Mouse (Mus musculus): ENCODE data around the gene Efnb2. TPM values are rescaled to one million over a fixed set of nuclear protein-coding genes. Genes with fewer than 3 reads are reported as not detected.

Gene Efnb2
- total and polyA plus RNA-seq, 3 experiments, result 0.12 to 0.19 TPM; not detected in 1

DNA sequence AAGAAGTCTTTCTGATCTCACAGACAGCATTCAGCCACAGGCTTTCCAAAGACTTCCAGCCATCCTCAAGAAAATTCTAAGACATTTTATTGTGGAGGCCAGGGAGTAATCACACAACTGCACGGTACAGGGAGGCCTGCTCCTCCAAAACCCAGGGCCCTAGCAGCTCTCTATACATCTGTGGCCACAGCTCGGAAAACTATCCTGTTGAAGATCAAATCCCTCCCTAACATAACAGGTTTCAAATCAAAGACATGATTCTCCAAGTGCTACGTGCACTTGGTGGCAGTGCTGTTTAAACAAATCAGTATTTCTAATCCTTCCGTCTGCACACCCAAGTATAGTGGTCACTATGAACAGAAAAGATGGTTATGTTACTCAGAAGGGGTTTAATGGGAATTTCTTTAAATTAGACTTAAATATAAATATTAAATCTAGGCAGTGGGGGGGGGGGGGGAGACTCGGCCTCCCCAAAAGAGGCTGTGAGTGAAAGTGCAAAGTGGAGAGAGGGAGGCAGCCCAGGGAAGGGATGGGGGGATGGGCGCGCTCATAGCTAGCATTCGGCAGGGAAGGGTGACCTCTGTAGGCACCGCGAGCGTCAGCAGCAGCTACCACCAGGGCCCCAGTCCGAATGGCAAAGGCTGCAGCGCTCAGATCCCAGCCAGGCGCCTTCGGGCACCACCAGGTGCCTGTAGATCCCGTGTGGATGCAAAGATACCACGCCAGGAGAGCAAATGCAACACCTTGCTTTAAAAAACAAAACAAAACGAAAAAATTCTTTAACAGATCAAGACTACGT lies 2.4 kb downstream of the Efnb2 start:
- Histone ChIP-seq H3K4me1 (ENCODE audit: control insufficient read depth in 1 of 2, insufficient read depth in 2 of 2, low read length in 2 of 2) (no peaks in the 10 kb centered on the region), H3K79me2 (ENCODE audit: control insufficient read depth, insufficient read depth, low read length, poor library complexity) (no peaks in the 10 kb centered on the region), H3K9ac (ENCODE audit: control insufficient read depth, low read depth, low read length, poor library complexity, severe bottlenecking) (no peak overlapping the region), H3K9me3 (replicated peaks; ENCODE audit: insufficient read depth, low read length) (no peaks in the 10 kb centered on the region), H3K36me3 (ENCODE audit: control insufficient read depth in 1 of 2, insufficient read depth in 2 of 2, low read length in 2 of 2) (peaks cover 0 to 5% of the 10 kb centered on the region in 2 experiments; a peak in 2 of 4 replicates), H3K4me3 (ENCODE audit: control insufficient read depth in 1 of 2, insufficient read depth in 1 of 2, low read depth in 2 of 2, low read length in 2 of 2) (no peak overlapping the region), H3K27me3 (ENCODE audit: control insufficient read depth in 1 of 2, insufficient read depth in 2 of 2, low read length in 2 of 2) (no peaks in the 10 kb centered on the region), H3K27ac (ENCODE audit: control insufficient read depth, low read depth, low read length) (no peak overlapping the region)
- TF ChIP-seq MYC (IDR thresholded peaks at IDR 0.05; ENCODE audit: low read depth, low read length), result no peak
- no peak for TF ChIP-seq JUND (IDR thresholded peaks at IDR 0.05; ENCODE audit: low read depth, low read length)
- no peak for TF ChIP-seq CTCF (IDR thresholded peaks at IDR 0.05 in 2 of 3, conservative IDR thresholded peaks at IDR 0.05 in 1 of 3; ENCODE audit: control insufficient read depth in 1 of 3, insufficient read depth in 1 of 3, low read depth in 2 of 3, low read length in 3 of 3, poor library complexity in 1 of 3, severe bottlenecking in 1 of 3)
- TF ChIP-seq SIN3A (IDR thresholded peaks at IDR 0.05; ENCODE audit: low read length), result no peak
- no peak for TF ChIP-seq USF1 (IDR thresholded peaks at IDR 0.05; ENCODE audit: low read depth, low read length)
- no peak for TF ChIP-seq MAFK (IDR thresholded peaks at IDR 0.05; ENCODE audit: borderline replicate concordance, low read depth, low read length)
- no peak for TF ChIP-seq RCOR1 (IDR thresholded peaks at IDR 0.05; ENCODE audit: low read depth, low read length)
- TF ChIP-seq POLR2AphosphoS5 (IDR thresholded peaks at IDR 0.05; ENCODE audit: borderline replicate concordance, low read depth, low read length), result no peak
- no peak for TF ChIP-seq MAX (IDR thresholded peaks at IDR 0.05; ENCODE audit: low read length)
- no peak for TF ChIP-seq USF2 (IDR thresholded peaks at IDR 0.05; ENCODE audit: borderline replicate concordance in 1 of 2, insufficient read depth in 1 of 2, low read depth in 1 of 2, low read length in 2 of 2)
- no peak for DNase-seq (ENCODE audit: low read depth, low spot score)

DNA sequence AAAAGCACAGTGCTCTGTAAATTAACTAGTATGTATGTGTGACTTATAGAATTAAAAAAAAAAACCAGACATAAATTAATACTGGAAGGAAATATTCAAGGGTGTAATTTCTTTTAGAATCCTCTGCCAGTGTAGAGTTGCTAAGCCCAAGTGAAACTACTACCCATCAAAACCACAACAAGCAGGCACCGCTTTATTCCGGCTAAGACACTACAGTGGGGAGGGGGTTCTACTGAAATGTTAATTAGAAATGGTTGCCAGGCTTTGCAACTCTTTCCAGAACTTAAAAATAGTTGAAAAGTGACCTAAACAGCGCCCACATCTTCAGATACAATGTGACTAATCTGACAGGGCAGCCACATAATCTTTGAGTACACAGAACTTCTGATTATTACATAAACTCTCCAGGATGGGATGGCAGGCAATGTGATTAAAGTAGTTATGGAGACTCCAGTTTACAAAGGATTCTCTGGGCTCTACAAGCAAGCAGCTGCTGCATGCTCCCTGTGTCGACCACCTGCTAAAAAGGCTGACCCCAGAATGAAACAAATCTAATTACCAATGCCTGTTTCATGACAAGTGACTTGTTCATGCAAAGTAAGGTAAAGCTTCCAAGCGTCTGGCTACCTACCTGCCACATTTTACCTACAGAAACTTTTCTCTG lies 3.2 kb downstream of the Efnb2 start:
- Histone ChIP-seq H3K79me2 (ENCODE audit: control insufficient read depth, insufficient read depth, low read length, poor library complexity) (no peaks in the 10 kb centered on the region), H3K36me3 (ENCODE audit: control insufficient read depth in 1 of 2, insufficient read depth in 2 of 2, low read length in 2 of 2) (no peaks in the 10 kb centered on the region), H3K9me3 (replicated peaks; ENCODE audit: insufficient read depth, low read length) (no peaks in the 10 kb centered on the region), H3K9ac (ENCODE audit: control insufficient read depth, low read depth, low read length, poor library complexity, severe bottlenecking) (no peak overlapping the region), H3K4me3 (ENCODE audit: control insufficient read depth in 1 of 2, insufficient read depth in 1 of 2, low read depth in 2 of 2, low read length in 2 of 2) (no peak overlapping the region), H3K27me3 (ENCODE audit: control insufficient read depth in 1 of 2, insufficient read depth in 2 of 2, low read length in 2 of 2) (no peaks in the 10 kb centered on the region), H3K4me1 (ENCODE audit: control insufficient read depth in 1 of 2, insufficient read depth in 2 of 2, low read length in 2 of 2) (no peaks in the 10 kb centered on the region), H3K27ac (ENCODE audit: control insufficient read depth, low read depth, low read length) (no peak overlapping the region)
- TF ChIP-seq TBP (IDR thresholded peaks at IDR 0.05; ENCODE audit: low read depth, low read length), result no peak
- TF ChIP-seq ZNF384 (IDR thresholded peaks at IDR 0.05; ENCODE audit: low read depth, low read length), result no peak
- TF ChIP-seq MXI1 (IDR thresholded peaks at IDR 0.05; ENCODE audit: low read depth, low read length), result no peak
- TF ChIP-seq RAD21 (IDR thresholded peaks at IDR 0.05; ENCODE audit: low read depth, low read length), result no peak
- TF ChIP-seq GATA1 (IDR thresholded peaks at IDR 0.05; ENCODE audit: low read depth, low read length), result no peak
- no peak for TF ChIP-seq KAT2A (conservative IDR thresholded peaks at IDR 0.05; ENCODE audit: low read depth, low read length)
- no peak for TF ChIP-seq ZC3H11A (IDR thresholded peaks at IDR 0.05; ENCODE audit: low read depth, low read length)
- no peak for TF ChIP-seq USF2 (IDR thresholded peaks at IDR 0.05; ENCODE audit: borderline replicate concordance in 1 of 2, insufficient read depth in 1 of 2, low read depth in 1 of 2, low read length in 2 of 2)
- no peak for TF ChIP-seq RCOR1 (IDR thresholded peaks at IDR 0.05; ENCODE audit: low read depth, low read length)
- no peak for TF ChIP-seq POLR2AphosphoS2 (IDR thresholded peaks at IDR 0.05; ENCODE audit: low read length)
- TF ChIP-seq MEF2A (IDR thresholded peaks at IDR 0.05; ENCODE audit: extremely low read depth, insufficient replicate concordance, low read depth, low read length, poor library complexity, severe bottlenecking), result no peak
- DNase-seq (ENCODE audit: low read depth, low spot score), result no peak

Measured in MEL (cell line).